Mouse (Mus musculus): ENCODE data around the gene Cer1. TPM values are rescaled to one million over a fixed set of nuclear protein-coding genes. Genes with fewer than 3 reads are reported as not detected.

Gene Cer1
- polyA plus RNA-seq, 1 experiment: not detected

GRCm38 (mm10) chr4:82916003-82916677 is 31.2 kb upstream of the Cer1 start:
- TF ChIP-seq POLR2A (IDR thresholded peaks at IDR 0.05; ENCODE audit: low read depth, low read length): no peak
- TF ChIP-seq CTCF (conservative IDR thresholded peaks at IDR 0.05; ENCODE audit: insufficient read depth, insufficient read length, low read depth, low read length): no peak
- Histone ChIP-seq H3K4me3 (ENCODE audit: insufficient read depth, low read depth, low read length) (no peak overlapping the region), H3K27ac (ENCODE audit: insufficient read depth, low read depth, low read length) (no peak overlapping the region), H3K4me1 (ENCODE audit: control insufficient read depth, insufficient read depth, low read length) (no peaks in the 10 kb centered on the region), H3K36me3 (ENCODE audit: control insufficient read depth, insufficient read depth, low read length) (no peaks in the 10 kb centered on the region), H3K27me3 (replicated peaks; ENCODE audit: control insufficient read depth, insufficient read depth, low read length) (no peaks in the 10 kb centered on the region)
- DNase-seq: no peak
- WGBS: 56% methylated on average over 14 of the region's 14 CpGs

DNA sequence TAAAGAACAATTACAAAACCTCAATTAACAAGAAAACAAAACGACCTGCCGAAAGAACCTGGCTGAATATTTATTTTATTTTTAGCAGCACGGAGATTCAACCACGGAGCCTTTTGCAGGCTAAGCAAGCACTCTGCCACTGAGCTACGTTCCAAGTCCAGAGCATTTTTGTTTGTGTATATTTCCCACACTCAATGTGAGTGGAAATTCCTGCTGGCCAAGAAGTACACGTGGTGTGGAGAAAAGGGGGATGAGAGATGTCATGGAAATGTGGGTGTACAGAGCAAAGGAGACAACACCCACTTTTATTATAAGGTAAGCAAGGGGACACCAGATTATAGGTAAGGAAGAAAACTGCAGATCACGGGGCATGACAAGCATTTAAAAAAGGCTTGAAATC is 30.6 kb upstream of the Cer1 start:
- no peak for DNase-seq
- no peaks in the 10 kb centered on the region for H3K27me3 ChIP-seq (replicated peaks; ENCODE audit: control insufficient read depth, insufficient read depth, low read length)
- 70% methylated on average over 7 of the region's 7 CpGs for WGBS

GRCm38 (mm10) chr4:82914601-82915143 is 29.7 kb upstream of the Cer1 start:
- no peaks in the 10 kb centered on the region for H3K4me1 ChIP-seq (ENCODE audit: control insufficient read depth, insufficient read depth, low read length)
- H3K4me3 ChIP-seq (ENCODE audit: insufficient read depth, low read depth, low read length): no peak overlapping the region
- TF ChIP-seq POLR2A (IDR thresholded peaks at IDR 0.05; ENCODE audit: low read depth, low read length): no peak
- TF ChIP-seq CTCF (conservative IDR thresholded peaks at IDR 0.05; ENCODE audit: insufficient read depth, insufficient read length, low read depth, low read length): no peak
- no peak for DNase-seq
- H3K27ac ChIP-seq (ENCODE audit: insufficient read depth, low read depth, low read length): no peak overlapping the region
- H3K27me3 ChIP-seq (replicated peaks; ENCODE audit: control insufficient read depth, insufficient read depth, low read length): no peaks in the 10 kb centered on the region
- H3K36me3 ChIP-seq (ENCODE audit: control insufficient read depth, insufficient read depth, low read length): no peaks in the 10 kb centered on the region
- 81% methylated on average over 11 of the region's 11 CpGs for WGBS

More for the DNA sequence above, 30.6 kb upstream of the Cer1 start:
- Histone ChIP-seq H3K4me3 (ENCODE audit: insufficient read depth, low read depth, low read length) (no peak overlapping the region), H3K4me1 (ENCODE audit: control insufficient read depth, insufficient read depth, low read length) (no peaks in the 10 kb centered on the region), H3K27ac (ENCODE audit: insufficient read depth, low read depth, low read length) (no peak overlapping the region), H3K36me3 (ENCODE audit: control insufficient read depth, insufficient read depth, low read length) (no peaks in the 10 kb centered on the region)
- TF ChIP-seq POLR2A (IDR thresholded peaks at IDR 0.05; ENCODE audit: low read depth, low read length) (no peak), CTCF (conservative IDR thresholded peaks at IDR 0.05; ENCODE audit: insufficient read depth, insufficient read length, low read depth, low read length) (no peak)

DNA sequence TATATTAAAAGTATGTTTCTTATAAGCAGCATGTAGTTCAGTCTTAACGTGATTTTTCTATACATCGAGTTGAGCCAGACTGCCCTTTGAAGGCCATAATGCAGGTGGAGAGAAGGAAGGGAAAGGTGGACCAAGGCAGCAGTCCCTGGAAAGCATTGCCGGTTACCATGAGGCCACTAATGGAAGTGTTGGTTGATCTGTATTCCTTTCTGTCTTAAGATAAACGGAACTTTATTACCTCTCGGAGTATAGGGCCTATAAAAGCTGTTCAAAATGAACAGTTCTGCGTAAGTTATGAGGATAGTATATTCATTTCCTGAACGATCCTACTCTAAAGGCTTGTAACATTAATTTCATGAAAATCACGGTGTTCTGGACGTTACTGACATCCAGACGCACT is 10.3 kb upstream of the Cer1 start:
- WGBS: 82% methylated on average over 10 of the region's 10 CpGs
- TF ChIP-seq POLR2A (IDR thresholded peaks at IDR 0.05; ENCODE audit: low read depth, low read length): no peak
- no peak for TF ChIP-seq CTCF (conservative IDR thresholded peaks at IDR 0.05; ENCODE audit: insufficient read depth, insufficient read length, low read depth, low read length)
- H3K4me1 ChIP-seq (ENCODE audit: control insufficient read depth, insufficient read depth, low read length): no peaks in the 10 kb centered on the region
- no peak overlapping the region for H3K27ac ChIP-seq (ENCODE audit: insufficient read depth, low read depth, low read length)
- DNase-seq: no peak
- H3K4me3 ChIP-seq (ENCODE audit: insufficient read depth, low read depth, low read length): no peak overlapping the region
- no peaks in the 10 kb centered on the region for H3K27me3 ChIP-seq (replicated peaks; ENCODE audit: control insufficient read depth, insufficient read depth, low read length)
- H3K36me3 ChIP-seq (ENCODE audit: control insufficient read depth, insufficient read depth, low read length): no peaks in the 10 kb centered on the region

DNA sequence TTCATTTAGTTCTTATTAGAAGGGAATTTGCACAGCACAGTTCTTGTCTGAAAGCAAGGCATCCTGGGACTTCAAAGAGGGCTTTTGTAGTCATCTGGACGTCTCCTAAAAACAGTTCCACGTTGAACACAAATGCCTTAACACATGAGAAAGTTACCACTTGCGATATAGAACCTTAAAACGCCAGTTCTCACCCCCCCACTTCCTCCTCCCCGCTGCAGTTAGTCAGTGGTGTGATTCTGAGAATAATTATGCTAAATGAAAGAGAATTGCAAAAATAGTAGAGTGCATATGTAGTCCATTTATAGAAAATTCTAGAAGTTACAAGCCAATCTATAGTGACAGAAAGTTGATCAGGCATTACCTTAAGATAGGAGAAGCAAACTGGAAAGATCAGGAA is 7.3 kb upstream of the Cer1 start:
- 79% methylated on average over 5 of the region's 5 CpGs for WGBS
- TF ChIP-seq CTCF (conservative IDR thresholded peaks at IDR 0.05; ENCODE audit: insufficient read depth, insufficient read length, low read depth, low read length): no peak
- TF ChIP-seq POLR2A (IDR thresholded peaks at IDR 0.05; ENCODE audit: low read depth, low read length): no peak
- no peaks in the 10 kb centered on the region for H3K4me1 ChIP-seq (ENCODE audit: control insufficient read depth, insufficient read depth, low read length)

DNA sequence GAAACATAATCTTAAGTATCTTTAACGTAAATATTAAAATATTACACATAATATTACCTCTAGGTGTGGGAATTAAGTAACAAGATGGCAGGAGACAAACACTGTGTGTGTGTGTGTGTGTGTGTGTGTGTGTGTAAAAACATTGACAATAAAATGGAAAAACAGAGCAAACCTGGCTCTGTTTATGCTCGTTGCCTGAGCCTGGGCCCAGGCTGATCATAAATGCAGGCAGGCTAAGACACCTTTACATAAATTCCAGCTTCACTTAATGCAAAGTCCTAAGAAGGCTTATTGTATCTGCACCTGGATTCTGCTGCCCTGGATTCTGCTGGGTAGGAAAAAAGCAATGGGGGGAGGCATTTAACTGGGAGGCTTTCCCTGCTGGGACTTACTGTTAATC is 6.6 kb upstream of the Cer1 start:
- Histone ChIP-seq H3K4me1 (ENCODE audit: control insufficient read depth, insufficient read depth, low read length) (no peaks in the 10 kb centered on the region), H3K4me3 (ENCODE audit: insufficient read depth, low read depth, low read length) (no peak overlapping the region), H3K36me3 (ENCODE audit: control insufficient read depth, insufficient read depth, low read length) (no peaks in the 10 kb centered on the region), H3K27me3 (replicated peaks; ENCODE audit: control insufficient read depth, insufficient read depth, low read length) (no peaks in the 10 kb centered on the region), H3K27ac (ENCODE audit: insufficient read depth, low read depth, low read length) (no peak overlapping the region)
- no peak for DNase-seq
- 82% methylated on average over 2 of the region's 2 CpGs for WGBS
- TF ChIP-seq POLR2A (IDR thresholded peaks at IDR 0.05; ENCODE audit: low read depth, low read length) (no peak), CTCF (conservative IDR thresholded peaks at IDR 0.05; ENCODE audit: insufficient read depth, insufficient read length, low read depth, low read length) (no peak)

More for the DNA sequence above, 7.3 kb upstream of the Cer1 start:
- Histone ChIP-seq H3K27ac (ENCODE audit: insufficient read depth, low read depth, low read length) (no peak overlapping the region), H3K27me3 (replicated peaks; ENCODE audit: control insufficient read depth, insufficient read depth, low read length) (no peaks in the 10 kb centered on the region), H3K4me3 (ENCODE audit: insufficient read depth, low read depth, low read length) (no peak overlapping the region), H3K36me3 (ENCODE audit: control insufficient read depth, insufficient read depth, low read length) (no peaks in the 10 kb centered on the region)
- DNase-seq: no peak

DNA sequence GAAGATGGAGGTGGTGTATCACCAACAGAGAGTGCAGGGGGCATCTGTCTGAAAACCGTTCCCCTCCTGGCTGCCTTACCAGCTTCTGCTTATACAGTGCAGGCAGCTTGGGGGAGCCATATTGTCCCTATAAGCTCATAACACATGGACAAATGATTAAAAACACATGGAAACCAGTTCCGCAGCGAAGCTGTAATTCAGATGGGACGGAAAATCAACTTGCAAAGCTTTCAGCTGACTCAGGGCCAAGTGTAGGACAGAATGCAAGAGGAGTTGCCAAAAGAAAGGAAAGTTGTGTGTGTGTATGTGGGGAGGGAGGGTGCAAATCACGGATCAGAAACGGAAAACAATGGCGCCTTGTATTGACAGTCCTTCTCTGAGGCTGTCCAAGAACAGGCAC is 6.1 kb upstream of the Cer1 start:
- TF ChIP-seq CTCF (conservative IDR thresholded peaks at IDR 0.05; ENCODE audit: insufficient read depth, insufficient read length, low read depth, low read length): no peak
- TF ChIP-seq POLR2A (IDR thresholded peaks at IDR 0.05; ENCODE audit: low read depth, low read length): no peak
- Histone ChIP-seq H3K4me1 (ENCODE audit: control insufficient read depth, insufficient read depth, low read length) (no peaks in the 10 kb centered on the region), H3K36me3 (ENCODE audit: control insufficient read depth, insufficient read depth, low read length) (no peaks in the 10 kb centered on the region), H3K27me3 (replicated peaks; ENCODE audit: control insufficient read depth, insufficient read depth, low read length) (no peaks in the 10 kb centered on the region), H3K27ac (ENCODE audit: insufficient read depth, low read depth, low read length) (no peak overlapping the region), H3K4me3 (ENCODE audit: insufficient read depth, low read depth, low read length) (no peak overlapping the region)
- DNase-seq: no peak
- WGBS: 82% methylated on average over 7 of the region's 7 CpGs
